8 mouse cellular contexts compared by ENCODE assay signal in genomic region chr2:3335611-3336301, GRCm38 (mm10). TPM values are rescaled to one million over a fixed set of nuclear protein-coding genes. Genes with fewer than 3 reads are reported as not detected.
DNase-seq lines count a peak whose midpoint lies in the region; ATAC-seq and TF ChIP-seq lines count a peak whose summit lies in the region.

Gene Acbd7 (plus strand): TSS chr2:3336168.

- no peak within 1 kb of the TSS for H3K27ac ChIP-seq in bone marrow, adult 2 months (ENCODE audit: control insufficient read depth, insufficient read depth, low read depth, low read length, poor library complexity)
- H3K27ac ChIP-seq in embryonic facial prominence, embryonic 14.5 days (replicated peaks; ENCODE audit: low read depth, low read length): no peak within 1 kb of the TSS
- no peak within 1 kb of the TSS for H3K27ac ChIP-seq in heart, embryonic 13.5 days (replicated peaks)
- peak within 1 kb of the TSS; percentile 29; the same call in 1 of the 2 replicates for H3K27ac ChIP-seq in liver, embryonic 15.5 days (replicated peaks)
- no peak within 1 kb of the TSS for H3K27ac ChIP-seq in neural tube, embryonic 12.5 days
- H3K27ac ChIP-seq in stomach, postnatal 0 days (replicated peaks): 0 out of 2 replicates have a peak within 1 kb of the TSS, but pooled peaks have one; percentile 35

- peak; percentile 45; the same call in 1 of the 2 replicates for ATAC-seq in embryonic facial prominence, embryonic 14.5 days (ENCODE audit: low read depth)
- ATAC-seq in heart, embryonic 13.5 days (ENCODE audit: extremely low read depth, insufficient number of reproducible peaks, low FRiP score, low TSS enrichment): no peak
- ATAC-seq in liver, embryonic 15.5 days (ENCODE audit: insufficient read depth): peak; percentile 38
- ATAC-seq in neural tube, embryonic 12.5 days (ENCODE audit: low FRiP score, low read depth): no peak
- peak; percentile 36; the same call in 1 of the 2 replicates for ATAC-seq in stomach, postnatal 0 days (ENCODE audit: low FRiP score, low TSS enrichment)

- no peaks in the 10 kb centered on the region for H3K36me3 ChIP-seq in embryonic facial prominence, embryonic 14.5 days (ENCODE audit: control insufficient read depth, insufficient read depth, low read length)
- no peaks in the 10 kb centered on the region for H3K36me3 ChIP-seq in heart, embryonic 13.5 days
- H3K36me3 ChIP-seq in liver, embryonic 15.5 days (replicated peaks): no peaks in the 10 kb centered on the region
- H3K36me3 ChIP-seq in neural tube, embryonic 12.5 days: no peaks in the 10 kb centered on the region
- no peaks in the 10 kb centered on the region for H3K36me3 ChIP-seq in stomach, postnatal 0 days (ENCODE audit: control insufficient read depth, insufficient read depth, low read length)

- 0 out of 2 replicates have a peak, but pooled peaks cover 10% of the 10 kb centered on the region for H3K27me3 ChIP-seq in embryonic facial prominence, embryonic 14.5 days (replicated peaks; ENCODE audit: control insufficient read depth, insufficient read depth, low read length)
- peaks cover 22% of the 10 kb centered on the region for H3K27me3 ChIP-seq in heart, embryonic 13.5 days (replicated peaks)
- H3K27me3 ChIP-seq in liver, embryonic 15.5 days: no peaks in the 10 kb centered on the region
- H3K27me3 ChIP-seq in neural tube, embryonic 12.5 days (replicated peaks): no peaks in the 10 kb centered on the region
- H3K27me3 ChIP-seq in stomach, postnatal 0 days (ENCODE audit: control insufficient read depth, insufficient read depth, low read length): no peaks in the 10 kb centered on the region

- no peak for TF ChIP-seq CTCF in bone marrow, adult 2 months (IDR thresholded peaks at IDR 0.05; ENCODE audit: control insufficient read depth, insufficient read depth, low read length)
- no peak for TF ChIP-seq CTCF in stomach, postnatal 0 days (IDR thresholded peaks at IDR 0.05; ENCODE audit: low read depth)

- WGBS in bone marrow, adult 2 months: 3% methylated on average over 20 of the region's 20 CpGs
- 4% methylated on average over 19 of the region's 20 CpGs for WGBS in embryonic facial prominence, embryonic 14.5 days
- WGBS in heart, embryonic 13.5 days: 5% methylated on average over 20 of the region's 20 CpGs
- WGBS in liver, embryonic 15.5 days (ENCODE audit: insufficient replicate concordance): 3% methylated on average over 20 of the region's 20 CpGs
- WGBS in neural tube, embryonic 12.5 days: 5% methylated on average over 20 of the region's 20 CpGs
- 3% methylated on average over 20 of the region's 20 CpGs for WGBS in stomach, postnatal 0 days

- H3K4me1 ChIP-seq in bone marrow, adult 2 months (ENCODE audit: control insufficient read depth, insufficient read depth, low read length): no peaks in the 10 kb centered on the region; the same call in 1 of the 2 replicates
- H3K4me1 ChIP-seq in embryonic facial prominence, embryonic 14.5 days (ENCODE audit: control insufficient read depth, insufficient read depth, low read length): peaks cover 11% of the 10 kb centered on the region
- H3K4me1 ChIP-seq in heart, embryonic 13.5 days: peaks cover 24% of the 10 kb centered on the region
- peaks cover 39% of the 10 kb centered on the region for H3K4me1 ChIP-seq in liver, embryonic 15.5 days (replicated peaks)
- peaks cover 21% of the 10 kb centered on the region for H3K4me1 ChIP-seq in neural tube, embryonic 12.5 days
- H3K4me1 ChIP-seq in stomach, postnatal 0 days (replicated peaks; ENCODE audit: control insufficient read depth, insufficient read depth): peaks cover 4% of the 10 kb centered on the region

- DNase-seq in CD4-positive, CD25-positive, alpha-beta regulatory T cell, adult 2 months (ENCODE audit: low read depth, low spot score): peak; percentile 77
- peak; percentile 94 for DNase-seq in embryonic facial prominence, embryonic 14.5 days (ENCODE audit: low spot score)
- peak; percentile 76 for DNase-seq in kidney, postnatal 10 days
- DNase-seq in stomach, postnatal 0 days (ENCODE audit: low spot score): peak; percentile 73

- no peaks in the 10 kb centered on the region for H3K9me3 ChIP-seq in embryonic facial prominence, embryonic 14.5 days (ENCODE audit: control insufficient read depth, low read length)
- no peaks in the 10 kb centered on the region for H3K9me3 ChIP-seq in heart, embryonic 13.5 days
- no peaks in the 10 kb centered on the region for H3K9me3 ChIP-seq in liver, embryonic 15.5 days (replicated peaks)
- H3K9me3 ChIP-seq in neural tube, embryonic 12.5 days: no peaks in the 10 kb centered on the region
- no peaks in the 10 kb centered on the region for H3K9me3 ChIP-seq in stomach, postnatal 0 days (ENCODE audit: control insufficient read depth, low read length)

- no peak for TF ChIP-seq POLR2A in bone marrow, adult 2 months (IDR thresholded peaks at IDR 0.05; ENCODE audit: borderline replicate concordance, control insufficient read depth, low read depth, low read length)

- H3K9ac ChIP-seq in embryonic facial prominence, embryonic 14.5 days (ENCODE audit: low read depth, low read length): 0 out of 2 replicates have a peak within 1 kb of the TSS, but pooled peaks have one; percentile 14
- peak within 1 kb of the TSS; percentile 69 for H3K9ac ChIP-seq in heart, embryonic 13.5 days
- H3K9ac ChIP-seq in liver, embryonic 15.5 days: peak within 1 kb of the TSS; percentile 51
- peak within 1 kb of the TSS; percentile 21; the same call in 1 of the 2 replicates for H3K9ac ChIP-seq in neural tube, embryonic 12.5 days
- H3K9ac ChIP-seq in stomach, postnatal 0 days (ENCODE audit: low read length): no peak within 1 kb of the TSS

- peak within 1 kb of the TSS; percentile 44 for H3K4me3 ChIP-seq in bone marrow, adult 2 months (replicated peaks; ENCODE audit: control insufficient read depth, low read depth, low read length)
- H3K4me3 ChIP-seq in embryonic facial prominence, embryonic 14.5 days (ENCODE audit: low read depth, low read length): peak within 1 kb of the TSS; percentile 23
- peak within 1 kb of the TSS; percentile 51 for H3K4me3 ChIP-seq in heart, embryonic 13.5 days
- H3K4me3 ChIP-seq in liver, embryonic 15.5 days (replicated peaks): peak within 1 kb of the TSS; percentile 52
- peak within 1 kb of the TSS; percentile 30 for H3K4me3 ChIP-seq in neural tube, embryonic 12.5 days
- peak within 1 kb of the TSS; percentile 11; the same call in 1 of the 2 replicates for H3K4me3 ChIP-seq in stomach, postnatal 0 days (ENCODE audit: low read depth, low read length)

- TF ChIP-seq EP300 in stomach, postnatal 0 days (optimal IDR thresholded peaks at IDR 0.05): no peak

- peak within 1 kb of the TSS; percentile 52 for H3K4me2 ChIP-seq in embryonic facial prominence, embryonic 14.5 days (ENCODE audit: low read depth, low read length)
- H3K4me2 ChIP-seq in heart, embryonic 13.5 days: peak within 1 kb of the TSS; percentile 82
- peak within 1 kb of the TSS; percentile 79 for H3K4me2 ChIP-seq in liver, embryonic 15.5 days
- H3K4me2 ChIP-seq in neural tube, embryonic 12.5 days (replicated peaks): peak within 1 kb of the TSS; percentile 63
- H3K4me2 ChIP-seq in stomach, postnatal 0 days (replicated peaks; ENCODE audit: low read depth): peak within 1 kb of the TSS; percentile 45

RNA-seq across cellular contexts. Expression of gene Acbd7, which starts in this region (rescaled TPM):
- not detected in 2 replicates for polyA plus RNA-seq in bone marrow, adult 2 months (2011; ENCODE audit: insufficient read depth, insufficient read length, low replicate concordance, missing spikeins)
- polyA plus RNA-seq in embryonic facial prominence, embryonic 14.5 days (2014; fragmentation: Nextera tagmentation; extraction: Ambion mirVana): 3.2 and 3.9 TPM in 2 replicates
- polyA plus RNA-seq in heart, embryonic 13.5 days (2015; fragmentation: Nextera tagmentation; extraction: Ambion mirVana): 0.82 and 1.0 TPM in 2 replicates
- 0.32 and 0.66 TPM in 2 replicates for polyA plus RNA-seq in liver, embryonic 15.5 days (2015; fragmentation: Nextera tagmentation; extraction: Ambion mirVana)
- polyA plus RNA-seq in neural tube, embryonic 12.5 days (2016; fragmentation: Nextera tagmentation; extraction: Ambion mirVana): 1.1 TPM in 1 of 2 replicates, not detected in the other
- polyA plus RNA-seq in stomach, postnatal 0 days (2015; fragmentation: Nextera tagmentation; extraction: Ambion mirVana): 0.25 and 1.1 TPM in 2 replicates

Comparison
In these comparisons a context has a peak if more than half of its experiments do, and no peak if none do; other contexts are left out.
1. Peak in ATAC-seq, H3K4me3 ChIP-seq, H3K27ac ChIP-seq, H3K9ac ChIP-seq and H3K4me2 ChIP-seq in liver, embryonic 15.5 days; RNA of the gene not detected or under 1 TPM.
2. ATAC-seq: peak in embryonic facial prominence, embryonic 14.5 days (single experiment) and stomach, postnatal 0 days (single experiment); none in heart, embryonic 13.5 days (single experiment) and neural tube, embryonic 12.5 days (single experiment).
3. Peak in every context shown above with its lines, with median percentiles within 50 percentile points of each other: DNase-seq, H3K4me3 ChIP-seq and H3K4me2 ChIP-seq.